Mouse (Mus musculus) midbrain, embryonic 11.5 days (tissue): ENCODE measurements around the gene Olfr90. TPM values are rescaled to one million over a fixed set of nuclear protein-coding genes. Genes with fewer than 3 reads are reported as not detected.

Experiments used
- ATAC-seq: fragments of 200-750 bp; cut with Nextera tagmentation; 2 replicates; pipeline ENCODE4 v1.8.0; 2017; ENCODE audit warnings: moderate TSS enrichment, moderate library complexity; ENCODE audit not compliant: low FRiP score
- DNase-seq: peaks from one replicate; pipeline ENCODE4 v3.0.0; 2015; ENCODE audit warnings: low spot score; ENCODE audit errors: missing footprints
- H3K27ac ChIP-seq: fragments of 300-500 bp; sonication (generic); 2 replicates; pipeline ENCODE4 v1.5.1; 2014; ENCODE audit warnings: low read depth, low read length
- H3K27me3 ChIP-seq: fragments of 300-500 bp; sonication (generic); 2 replicates; pipeline ENCODE4 v1.6.1; 2014; ENCODE audit warnings: mild to moderate bottlenecking, low read length, moderate library complexity, mixed read lengths; ENCODE audit not compliant: control insufficient read depth, insufficient read depth
- H3K36me3 ChIP-seq: fragments of 300-500 bp; sonication (generic); 2 replicates; pipeline ENCODE4 v1.6.1; 2014; ENCODE audit warnings: mild to moderate bottlenecking, low read length, moderate library complexity, mixed read lengths; ENCODE audit not compliant: control insufficient read depth, insufficient read depth
- H3K4me1 ChIP-seq: fragments of 300-500 bp; sonication (generic); 2 replicates; pipeline ENCODE4 v1.6.1; 2014; ENCODE audit warnings: low read length; ENCODE audit not compliant: control insufficient read depth, insufficient read depth
- H3K4me2 ChIP-seq: fragments of 300-500 bp; sonication (generic); 2 replicates; pipeline ENCODE4 v1.6.1; 2014; ENCODE audit warnings: mild to moderate bottlenecking, moderate library complexity
- H3K4me3 ChIP-seq: fragments of 300-500 bp; sonication (generic); 2 replicates; pipeline ENCODE4 v1.5.1; 2014; ENCODE audit warnings: low read depth, low read length
- H3K9ac ChIP-seq: fragments of 300-500 bp; sonication (generic); 2 replicates; pipeline ENCODE4 v1.6.1; 2014; ENCODE audit warnings: low read length
- H3K9me3 ChIP-seq: fragments of 300-500 bp; sonication (generic); 2 replicates; pipeline ENCODE4 v1.6.1; 2016; ENCODE audit warnings: low read length; ENCODE audit not compliant: control insufficient read depth
- WGBS: fragments of 180-500 bp; shearing (Covaris S2); extraction: QIAGEN DNeasy Blood & Tissue Kit; methylation state at CpG from one replicate; pipeline ENCODE4 v1.1.7; 2014; 5-methylcytosine and 5-hydroxymethylcytosine counted together
- polyA plus RNA-seq: library from polyadenylated mRNA; unstranded; fragments of >200 nt; fragmentation: Nextera tagmentation; extraction: Ambion mirVana; gene quantifications from 2 replicates; pipeline ENCODE4 v1.2.1, GENCODE M21; 2014

Gene Olfr90
- polyA plus RNA-seq, 1 experiment from 2014 or later: not detected

DNA sequence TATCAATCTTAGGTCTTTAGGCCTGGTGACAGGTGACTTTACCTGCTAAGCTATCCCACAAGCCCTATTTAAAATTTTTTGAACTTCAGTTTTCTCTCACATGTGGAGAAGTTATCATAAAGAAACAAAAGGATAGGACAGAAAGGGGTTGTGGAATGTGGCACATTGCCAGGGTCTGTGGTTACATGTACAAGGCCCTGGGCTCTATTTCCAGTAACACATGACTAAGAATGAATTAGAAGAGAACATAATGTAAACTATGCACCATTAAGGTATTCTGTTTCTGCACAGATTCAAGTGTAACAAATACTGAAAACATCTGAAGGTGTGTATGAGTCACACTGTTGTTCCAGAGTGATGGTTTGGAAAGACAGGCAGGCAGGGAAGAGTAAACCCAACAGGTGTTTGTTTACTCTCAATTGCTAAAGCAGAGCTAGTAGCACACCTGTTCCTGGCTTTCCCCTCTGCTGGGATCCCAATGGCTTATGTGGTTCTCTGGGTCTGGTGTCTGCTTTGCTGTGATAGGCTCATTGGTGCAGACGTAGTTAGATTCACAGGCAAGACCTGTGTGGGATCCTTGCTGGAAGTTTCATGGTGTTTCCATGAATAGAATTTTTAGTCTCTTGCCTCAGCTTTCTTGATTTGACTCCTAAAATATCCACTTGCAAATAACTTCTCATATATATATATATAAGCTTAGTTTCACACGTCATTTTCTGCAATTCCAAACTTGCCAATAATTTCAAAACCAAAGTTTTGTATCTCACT lies 49.0 kb downstream of the Olfr90 start:
- Histone ChIP-seq H3K4me1 (no peaks in the 10 kb centered on the region), H3K9ac (no peak overlapping the region), H3K27me3 (no peaks in the 10 kb centered on the region), H3K4me2 (no peak overlapping the region), H3K9me3 (no peaks in the 10 kb centered on the region), H3K27ac (no peak overlapping the region), H3K4me3 (no peak overlapping the region), H3K36me3 (no peaks in the 10 kb centered on the region)
- ATAC-seq (no peak), DNase-seq (no peak)
- 74% methylated on average over 2 of the region's 2 CpGs for WGBS

Other genes with a start within 250 kb of the Olfr90 start
- 0.48 and 0.51 TPM in 2 replicates for gene Trim15, start 221.3 kb downstream of the Olfr90 start, polyA plus RNA-seq
- 7.7 and 8.1 TPM in 2 replicates for gene Trim10, start 218.9 kb downstream of the Olfr90 start, polyA plus RNA-seq
- gene Trim40, start 198.4 kb downstream of the Olfr90 start, polyA plus RNA-seq: not detected in 2 replicates
- gene Trim31, start 190.4 kb downstream of the Olfr90 start, polyA plus RNA-seq: not detected in 2 replicates
- 0.46 TPM in 2 replicates for gene Rnf39, start 145.6 kb downstream of the Olfr90 start, polyA plus RNA-seq
- gene Ppp1r11, start 136.8 kb downstream of the Olfr90 start, polyA plus RNA-seq: 152 and 157 TPM in 2 replicates
- gene Znrd1, start 129.9 kb downstream of the Olfr90 start, polyA plus RNA-seq: 83.5 and 86.7 TPM in 2 replicates
- gene Znrd1as, start 129.9 kb downstream of the Olfr90 start, polyA plus RNA-seq: 8.5 and 9.4 TPM in 2 replicates
- 0.39 TPM in 1 of 2 replicates, not detected in the other for gene 2410137M14Rik, start 107.3 kb downstream of the Olfr90 start, polyA plus RNA-seq
- 0.41 and 0.67 TPM in 2 replicates for gene H2-M5, start 99.0 kb downstream of the Olfr90 start, polyA plus RNA-seq
- 89.9 and 102 TPM in 2 replicates for gene Zfp57, start 87.3 kb downstream of the Olfr90 start, polyA plus RNA-seq
- gene Mog, start 65.1 kb downstream of the Olfr90 start, polyA plus RNA-seq: 0.18 and 0.42 TPM in 2 replicates
- gene Gabbr1, start 42.5 kb downstream of the Olfr90 start, polyA plus RNA-seq: 14.3 and 14.5 TPM in 2 replicates
- gene Olfr91, start 9.8 kb upstream of the Olfr90 start, polyA plus RNA-seq: not detected in 2 replicates
- not detected in 2 replicates for gene Olfr92, start 31.6 kb upstream of the Olfr90 start, polyA plus RNA-seq
- gene Olfr93, start 73.0 kb upstream of the Olfr90 start, polyA plus RNA-seq: not detected in 2 replicates
- gene Ubd, start 105.4 kb upstream of the Olfr90 start, polyA plus RNA-seq: not detected in 2 replicates
- not detected in 2 replicates for gene Olfr94, start 112.5 kb upstream of the Olfr90 start, polyA plus RNA-seq
- not detected in 2 replicates for gene Olfr95, start 124.6 kb upstream of the Olfr90 start, polyA plus RNA-seq
- not detected in 2 replicates for gene Olfr96, start 131.6 kb upstream of the Olfr90 start, polyA plus RNA-seq
- not detected in 2 replicates for gene Olfr97, start 148.8 kb upstream of the Olfr90 start, polyA plus RNA-seq
- gene Olfr98, start 175.2 kb upstream of the Olfr90 start, polyA plus RNA-seq: not detected in 2 replicates
- gene H2-M3, start 181.7 kb upstream of the Olfr90 start, polyA plus RNA-seq: 1.4 and 1.8 TPM in 2 replicates
- not detected in 2 replicates for gene Olfr99, start 195.0 kb upstream of the Olfr90 start, polyA plus RNA-seq
- not detected in 2 replicates for gene Olfr101, start 215.8 kb upstream of the Olfr90 start, polyA plus RNA-seq
- not detected in 2 replicates for gene Olfr102, start 228.6 kb upstream of the Olfr90 start, polyA plus RNA-seq